Mouse (Mus musculus) liver, embryonic 14.5 days (tissue): ENCODE data around the gene Crcp. TPM values are rescaled to one million over a fixed set of nuclear protein-coding genes. Genes with fewer than 3 reads are reported as not detected.

Source experiments
- ATAC-seq: fragments of 200-750 bp; cut with Nextera tagmentation; 2 replicates; pipeline ENCODE4 v1.8.0; 2017; ENCODE audit warnings: moderate number of reproducible peaks, mild to moderate bottlenecking, moderate library complexity; ENCODE audit not compliant: insufficient read depth
- DNase-seq, 3 experiments: peaks; one replicate each; pipeline ENCODE4 v3.0.0-alpha.2; 2012 to 2013; ENCODE audit warnings: low read depth in 3 of 3, low spot score in 3 of 3
- H3K27ac ChIP-seq: fragments of 300-500 bp; sonication (generic); 2 replicates; pipeline ENCODE4 v1.5.1; 2014; ENCODE audit warnings: moderate library complexity, mild to moderate bottlenecking, control low read depth, inconsistent platforms
- H3K27me3 ChIP-seq: fragments of 300-500 bp; sonication (generic); 2 replicates; pipeline ENCODE4 v1.6.1; 2014; ENCODE audit warnings: mild to moderate bottlenecking, low read length, moderate library complexity; ENCODE audit not compliant: control insufficient read depth, insufficient read depth
- H3K36me3 ChIP-seq: fragments of 300-500 bp; sonication (generic); replicated peaks from 2 replicates; pipeline ENCODE4 v1.6.1; 2014; ENCODE audit warnings: low read depth; ENCODE audit not compliant: control insufficient read depth, insufficient read depth
- H3K4me1 ChIP-seq, 2 experiments: fragments of 200-500 bp in 1 of 2; fragments of 300-500 bp in 1 of 2; sonication (generic) in 1 of 2; replicated peaks; 2 replicates each; pipeline ENCODE4 v1.6.1; 2012 to 2014; ENCODE audit warnings: antibody characterized with exemption in 1 of 2, inconsistent platforms in 1 of 2, low read length in 1 of 2; ENCODE audit not compliant: control insufficient read depth in 2 of 2, insufficient read depth in 2 of 2
- H3K4me2 ChIP-seq: fragments of 300-500 bp; sonication (generic); 2 replicates; pipeline ENCODE4 v1.6.1; 2014; ENCODE audit warnings: low read depth, mild to moderate bottlenecking, control low read depth, moderate library complexity
- H3K4me3 ChIP-seq, 2 experiments: fragments of 200-500 bp in 1 of 2; fragments of 300-500 bp in 1 of 2; sonication (generic) in 1 of 2; 2 replicates each; pipeline ENCODE4 v1.5.1; 2012 to 2014; ENCODE audit warnings: low read depth in 2 of 2, low read length in 2 of 2, mild to moderate bottlenecking in 2 of 2, control low read depth in 1 of 2, inconsistent platforms in 1 of 2, moderate library complexity in 1 of 2; ENCODE audit not compliant: insufficient read depth in 1 of 2
- H3K9ac ChIP-seq: fragments of 300-500 bp; sonication (generic); replicated peaks from 2 replicates; pipeline ENCODE4 v1.6.1; 2014; ENCODE audit warnings: mild to moderate bottlenecking, control low read depth, moderate library complexity
- H3K9me3 ChIP-seq: fragments of 300-500 bp; sonication (generic); 2 replicates; pipeline ENCODE4 v1.6.1; 2016; ENCODE audit warnings: low read length, mixed read lengths; ENCODE audit not compliant: control insufficient read depth
- CTCF ChIP-seq: IDR thresholded peaks from 2 replicates; pipeline ENCODE4 v1.5.1; 2016; ENCODE audit warnings: antibody characterized with exemption, low read depth, control low read depth
- EP300 ChIP-seq: IDR thresholded peaks from 2 replicates; pipeline ENCODE4 v1.6.1; 2016; ENCODE audit warnings: antibody characterized with exemption, low read depth
- WGBS: fragments of 180-500 bp; shearing (Covaris S2); extraction: QIAGEN DNeasy Blood & Tissue Kit; methylation state at CpG from one replicate; pipeline ENCODE4 v1.1.7; 2014; ENCODE audit not compliant: insufficient replicate concordance; 5-methylcytosine and 5-hydroxymethylcytosine counted together
- polyA plus RNA-seq, 2 experiments: library from polyadenylated mRNA; depleted of rRNA in 1 of 2; stranded (reverse) in 1 of 2; unstranded in 1 of 2; fragments of >200 nt; fragmentation: Nextera tagmentation in 1 of 2; extraction: Ambion mirVana in 1 of 2; gene quantifications; 2 replicates each; pipeline versions ENCODE4 v1.2.1 to v1.2.3; 2012 to 2014

The Crcp gene
- polyA plus RNA-seq, 2 experiments = 14.7 to 15.8 TPM

- DNase-seq (no peak), ATAC-seq (no peak)
- Histone ChIP-seq H3K27me3 (no peaks in the 10 kb centered on the region), H3K9me3 (peaks cover 4% of the 10 kb centered on the region), H3K4me3 (no peak overlapping the region), H3K36me3 (peaks cover 4% of the 10 kb centered on the region; the same call in 1 of the 2 replicates), H3K9ac (no peak overlapping the region), H3K4me1 (no peaks in the 10 kb centered on the region), H3K27ac (no peak overlapping the region), H3K4me2 (no peak overlapping the region)
- TF ChIP-seq EP300 (no peak), CTCF (peak; percentile 79)
- WGBS = 75% methylated on average over 5 of the region's 5 CpGs
These were observed 18.1 kb upstream of the Crcp start for GRCm38 (mm10) chr5:130010961-130011360.

DNA sequence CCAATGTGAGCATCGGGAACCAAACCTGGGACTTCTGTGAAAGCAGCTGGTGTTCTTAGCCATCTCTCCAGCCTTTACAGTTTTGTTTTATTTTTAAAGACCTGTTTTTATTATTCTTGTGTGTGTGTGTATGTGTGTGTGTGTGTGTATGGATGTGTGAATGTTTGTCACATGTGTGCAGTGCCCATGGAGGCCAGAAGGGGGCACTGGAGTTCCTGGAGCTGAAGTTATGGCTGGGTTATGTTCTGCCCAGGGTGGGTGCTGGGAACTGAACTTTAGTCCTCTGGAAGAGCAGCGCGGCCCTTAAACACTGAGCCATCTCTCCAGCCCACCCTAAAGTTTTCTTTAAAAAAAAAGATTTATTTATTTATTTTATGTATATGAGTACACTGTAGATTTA, 14.0 kb upstream of the Crcp start:
- no peaks in the 10 kb centered on the region for H3K27me3 ChIP-seq
- H3K36me3 ChIP-seq = peaks cover 4% of the 10 kb centered on the region; the same call in 1 of the 2 replicates
- TF ChIP-seq EP300 = no peak
- peak; percentile 52 for TF ChIP-seq CTCF
- no peak for DNase-seq
- H3K4me3 ChIP-seq = no peak overlapping the region
- WGBS = 88% methylated on average over 3 of the region's 3 CpGs
- H3K4me1 ChIP-seq = no peaks in the 10 kb centered on the region
- H3K9me3 ChIP-seq = peaks cover 4% of the 10 kb centered on the region
- no peak for ATAC-seq
- H3K9ac ChIP-seq = no peak overlapping the region
- H3K4me2 ChIP-seq = no peak overlapping the region
- H3K27ac ChIP-seq = no peak overlapping the region

GRCm38 (mm10) chr5:130019461-130019860, 9.6 kb upstream of the Crcp start:
- WGBS = 70% methylated on average over 8 of the region's 8 CpGs
- H3K4me1 ChIP-seq = peaks cover 0 to 5% of the 10 kb centered on the region in 2 experiments; a peak in 2 of 4 replicates
- H3K27me3 ChIP-seq = no peaks in the 10 kb centered on the region
- no peak overlapping the region for H3K4me3 ChIP-seq
- H3K27ac ChIP-seq = no peak overlapping the region
- H3K36me3 ChIP-seq = peaks cover 2% of the 10 kb centered on the region; the same call in 1 of the 2 replicates
- H3K4me2 ChIP-seq = no peak overlapping the region
- ATAC-seq (no peak), DNase-seq (no peak)
- no peaks in the 10 kb centered on the region for H3K9me3 ChIP-seq
- TF ChIP-seq EP300 (no peak), CTCF (no peak)
- H3K9ac ChIP-seq = no peak overlapping the region

DNA sequence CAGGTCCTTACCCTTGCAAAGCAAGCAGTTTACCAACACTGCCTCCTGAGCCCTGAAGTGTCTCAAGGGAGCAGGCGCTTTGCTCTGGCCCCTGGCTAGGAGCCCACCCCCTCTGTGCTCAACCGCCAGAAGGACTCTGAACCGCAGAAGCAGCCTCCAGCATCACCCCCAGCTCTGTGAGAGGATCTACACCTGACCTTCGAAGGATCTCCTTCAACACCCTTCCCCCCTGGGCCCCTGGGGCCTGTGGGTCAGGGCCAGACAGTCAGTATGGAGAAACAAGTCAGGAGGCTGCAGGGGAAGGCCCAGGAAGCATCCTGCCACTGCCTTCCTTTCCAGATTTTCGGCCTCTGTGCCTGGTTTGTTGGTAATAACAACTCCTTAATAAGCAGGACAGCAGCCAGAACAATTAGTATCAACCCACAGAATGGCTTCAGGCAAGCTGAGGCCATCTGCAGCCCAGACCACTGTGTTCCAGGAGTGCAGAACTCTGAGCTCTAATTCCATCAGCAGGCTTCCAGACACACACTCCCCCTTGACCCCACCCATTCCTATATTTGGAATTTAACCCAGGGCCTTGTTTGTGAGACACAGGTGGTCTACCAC, 7.6 kb upstream of the Crcp start:
- Histone ChIP-seq H3K27ac (no peak overlapping the region), H3K4me3 (no peak overlapping the region), H3K27me3 (no peaks in the 10 kb centered on the region), H3K4me2 (peak overlapping the region; percentile 8; the same call in 1 of the 2 replicates), H3K36me3 (no peaks in the 10 kb centered on the region), H3K9ac (no peak overlapping the region), H3K9me3 (no peaks in the 10 kb centered on the region), H3K4me1 (peaks cover 0 to 7% of the 10 kb centered on the region in 2 experiments; a peak in 2 of 4 replicates)
- DNase-seq = no peak
- ATAC-seq = no peak
- TF ChIP-seq EP300 (no peak), CTCF (no peak)
- 63% methylated on average over 5 of the region's 5 CpGs for whole genome bisulfite sequencing

GRCm38 (mm10) chr5:130022366-130022765, 6.7 kb upstream of the Crcp start:
- 74% methylated on average over 7 of the region's 7 CpGs for WGBS
- H3K4me3 ChIP-seq = peak overlapping the region in 1 of 2 experiments; percentile 20; a peak in 1 of 4 replicates

More at GRCm38 (mm10) chr5:130022366-130022765, 6.7 kb upstream of the Crcp start:
- H3K4me2 ChIP-seq = peak overlapping the region; percentile 71
- DNase-seq (no peak), ATAC-seq (no peak)
- no peaks in the 10 kb centered on the region for H3K9me3 ChIP-seq
- H3K9ac ChIP-seq = no peak overlapping the region
- no peaks in the 10 kb centered on the region for H3K27me3 ChIP-seq
- H3K27ac ChIP-seq = no peak overlapping the region; the same call in 1 of the 2 replicates
- no peaks in the 10 kb centered on the region for H3K36me3 ChIP-seq
- peaks cover 0 to 7% of the 10 kb centered on the region in 2 experiments; a peak in 2 of 4 replicates for H3K4me1 ChIP-seq
- no peak for TF ChIP-seq CTCF
- no peak for TF ChIP-seq EP300
